Mouse (Mus musculus): ENCODE data around the gene Slc16a9.
"Not testable (repeated sequence)": the region's sequence is repeated elsewhere in the genome, so short reads cannot be mapped to it uniquely, and the experiment has no call there.

The Slc16a9 gene

GRCm38 (mm10) chr10:70244921-70245558, at the start of gene Slc16a9:
Gene Slc16a9 (plus strand): TSS chr10:70245100.
- peak; percentile 69 to 87 for DNase-seq (ENCODE audit: inconsistent age in 2 of 2, low spot score in 1 of 2)

- no peak for DNase-seq (ENCODE audit: inconsistent age in 2 of 2, low spot score in 1 of 2)
Measured at GRCm38 (mm10) chr10:70195279-70195678, 49.6 kb upstream of the Slc16a9 start.

DNA sequence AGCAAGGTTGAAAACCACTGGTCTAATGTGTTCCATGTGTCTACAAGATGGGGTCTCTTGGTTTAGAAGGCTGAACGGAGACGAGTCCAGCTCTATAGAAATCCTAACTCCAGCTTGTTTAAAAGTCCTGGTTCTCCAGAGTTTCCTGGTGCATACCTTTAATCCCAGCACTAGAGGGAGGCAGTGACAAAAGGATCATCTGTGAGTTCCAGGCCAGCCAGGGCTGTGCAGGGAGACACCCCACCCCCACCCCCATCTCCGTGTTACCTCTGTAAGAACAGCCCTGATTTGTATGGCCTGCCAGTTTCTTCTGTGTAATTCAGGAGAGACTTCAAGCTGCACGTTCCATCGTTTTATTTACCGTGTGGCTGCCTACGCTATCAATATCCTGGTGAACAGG, 49.1 kb upstream of the Slc16a9 start:
- DNase-seq (ENCODE audit: inconsistent age in 2 of 2, low spot score in 1 of 2): peak in 1 of 2 experiments; percentile 62

DNA sequence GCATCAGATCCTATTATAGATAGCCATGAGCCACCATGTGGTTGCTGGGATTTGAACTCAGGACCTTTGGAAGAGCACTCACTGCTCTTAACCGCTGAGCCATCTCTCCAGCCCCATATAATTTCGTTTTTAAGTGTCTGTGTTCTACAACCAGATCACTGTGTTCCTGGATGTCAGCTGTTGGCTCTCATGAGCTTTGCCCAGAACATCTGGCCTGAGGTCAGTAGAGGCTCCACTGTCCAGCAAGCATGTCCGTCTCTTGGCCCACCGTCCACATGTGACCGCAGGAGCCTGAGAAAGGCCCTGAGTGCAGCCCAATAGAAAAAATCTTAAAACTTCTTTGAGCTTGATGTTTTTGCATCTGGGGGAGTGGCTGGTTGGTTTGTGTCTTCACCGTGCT, 48.2 kb upstream of the Slc16a9 start:
- no peak for DNase-seq (ENCODE audit: inconsistent age in 2 of 2, low spot score in 1 of 2)

GRCm38 (mm10) chr10:70197601-70198000, 47.3 kb upstream of the Slc16a9 start:
- no peak for DNase-seq (ENCODE audit: inconsistent age in 2 of 2, low spot score in 1 of 2)

- no peak for DNase-seq (ENCODE audit: inconsistent age in 2 of 2, low spot score in 1 of 2)
Measured at GRCm38 (mm10) chr10:70198012-70198411, 46.9 kb upstream of the Slc16a9 start.

DNA sequence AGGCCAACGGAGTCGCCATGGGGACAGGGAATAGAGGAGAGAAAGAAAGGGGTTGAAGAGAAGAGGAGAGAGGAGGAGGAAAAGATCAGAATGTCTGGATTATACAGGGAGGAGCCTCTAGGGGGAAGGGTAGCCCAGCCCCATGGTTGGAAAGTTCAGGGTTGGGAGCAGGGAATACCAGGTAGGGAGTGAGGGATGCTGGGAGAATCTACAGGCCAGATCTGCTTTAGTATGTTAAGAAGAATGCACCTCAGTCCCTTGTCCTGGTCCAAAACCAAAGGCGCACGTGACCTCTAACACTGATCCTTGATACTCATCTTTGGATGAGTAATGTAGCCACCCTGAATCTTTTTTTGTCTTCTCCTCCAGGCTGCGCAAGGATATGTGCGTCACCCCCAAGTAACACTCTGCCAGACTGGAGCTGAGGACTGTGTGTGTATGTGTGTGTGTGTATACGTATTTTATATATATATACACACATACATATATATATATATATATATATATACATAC, 45.9 kb upstream of the Slc16a9 start:
- DNase-seq (ENCODE audit: inconsistent age in 2 of 2, low spot score in 1 of 2): peak in 1 of 2 experiments; percentile 76

GRCm38 (mm10) chr10:70199466-70200210, 45.3 kb upstream of the Slc16a9 start:
- no peak for DNase-seq (ENCODE audit: inconsistent age in 2 of 2, low spot score in 1 of 2)

DNA sequence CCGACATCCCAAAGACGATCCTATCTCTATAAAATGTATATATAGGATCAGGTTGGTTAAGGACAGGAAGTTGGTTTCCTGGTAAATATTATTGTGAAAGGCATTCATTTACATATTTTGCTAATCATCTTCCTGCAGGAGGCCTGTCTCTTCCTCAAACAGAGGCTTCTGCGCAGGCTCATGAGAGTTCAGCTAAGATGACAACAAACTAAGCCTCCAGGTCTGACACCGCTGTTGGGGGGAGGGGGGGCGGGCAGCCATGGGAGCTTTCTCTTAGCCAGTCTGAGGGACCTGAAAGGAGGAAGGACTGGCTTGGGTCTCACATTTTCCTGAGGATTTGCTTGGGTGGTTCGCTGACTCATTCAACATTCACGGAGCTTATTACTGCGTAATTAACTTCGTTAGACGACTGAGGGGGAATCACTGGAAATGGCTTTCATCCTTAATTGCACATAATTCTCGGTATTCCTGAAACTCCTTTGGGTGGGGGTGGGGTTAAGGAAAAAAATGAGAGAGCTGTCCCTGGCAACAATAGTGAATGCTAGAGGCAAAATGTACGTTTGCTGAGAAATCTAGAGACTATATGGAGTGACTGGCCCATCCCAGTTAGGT, 43.9 kb upstream of the Slc16a9 start:
- DNase-seq (ENCODE audit: inconsistent age in 2 of 2, low spot score in 1 of 2): no peak

- peak; percentile 69 to 89 for DNase-seq (ENCODE audit: inconsistent age in 2 of 2, low spot score in 1 of 2)
Measured at GRCm38 (mm10) chr10:70204505-70205399, 40.1 kb upstream of the Slc16a9 start, which contains the start of gene Mrln. Gene Mrln (plus strand): TSS chr10:70204664.

GRCm38 (mm10) chr10:70211281-70211680, 33.6 kb upstream of the Slc16a9 start:
- no peak for DNase-seq (ENCODE audit: inconsistent age in 2 of 2, low spot score in 1 of 2)

- no peak for DNase-seq (ENCODE audit: inconsistent age in 2 of 2, low spot score in 1 of 2)
Measured at GRCm38 (mm10) chr10:70220971-70221370, 23.9 kb upstream of the Slc16a9 start.

DNA sequence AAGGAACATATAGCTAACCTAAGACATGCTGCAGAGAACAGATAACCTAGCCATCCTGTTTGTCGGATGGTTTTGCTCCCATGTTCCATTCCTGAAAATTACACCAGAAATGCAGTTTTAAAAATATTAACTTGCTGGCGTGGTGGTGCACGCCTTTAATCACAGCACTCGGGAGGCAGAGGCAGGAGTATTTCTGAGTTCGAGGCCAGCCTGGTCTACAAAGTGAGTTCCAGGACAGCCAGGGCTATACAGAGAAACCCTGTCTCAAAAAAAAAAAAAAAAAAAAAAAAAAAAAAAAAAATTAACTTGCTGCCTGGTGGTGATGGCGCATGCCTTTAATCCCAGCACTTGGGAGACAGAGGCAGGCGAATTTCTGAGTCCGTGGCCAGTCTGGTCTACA, 22.7 kb upstream of the Slc16a9 start:
- DNase-seq (ENCODE audit: inconsistent age in 2 of 2, low spot score in 1 of 2): not testable (repeated sequence)

GRCm38 (mm10) chr10:70224571-70224970, 20.3 kb upstream of the Slc16a9 start:
- DNase-seq (ENCODE audit: inconsistent age in 2 of 2, low spot score in 1 of 2): peak; percentile 76 to 97

DNA sequence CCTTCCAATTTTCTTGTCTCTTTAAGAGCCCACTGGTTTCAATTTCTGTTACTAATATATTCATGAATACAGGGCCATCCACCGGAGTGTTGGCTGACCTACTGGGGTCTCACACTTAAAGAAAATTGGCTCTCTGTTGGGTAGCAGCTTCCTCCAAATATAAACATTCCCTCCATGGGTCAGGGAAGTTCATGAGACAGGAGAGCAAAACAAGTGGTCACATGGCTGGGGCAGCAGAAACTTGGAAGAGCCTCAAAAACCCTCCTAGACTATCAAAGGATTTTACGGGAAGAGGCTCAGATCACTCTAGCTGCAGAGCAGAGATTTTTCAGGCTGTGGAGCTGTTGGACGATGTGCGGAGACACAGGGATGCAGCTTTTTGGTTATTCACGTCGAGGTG, 19.1 kb upstream of the Slc16a9 start:
- no peak for DNase-seq (ENCODE audit: inconsistent age in 2 of 2, low spot score in 1 of 2)

- DNase-seq (ENCODE audit: inconsistent age in 2 of 2, low spot score in 1 of 2): no peak
Measured at GRCm38 (mm10) chr10:70226608-70227007, 18.3 kb upstream of the Slc16a9 start.

GRCm38 (mm10) chr10:70230352-70230751, 14.5 kb upstream of the Slc16a9 start:
- DNase-seq (ENCODE audit: inconsistent age in 2 of 2, low spot score in 1 of 2): no peak

- DNase-seq (ENCODE audit: inconsistent age in 2 of 2, low spot score in 1 of 2): no peak
Measured at GRCm38 (mm10) chr10:70237936-70238335, 7.0 kb upstream of the Slc16a9 start.

DNA sequence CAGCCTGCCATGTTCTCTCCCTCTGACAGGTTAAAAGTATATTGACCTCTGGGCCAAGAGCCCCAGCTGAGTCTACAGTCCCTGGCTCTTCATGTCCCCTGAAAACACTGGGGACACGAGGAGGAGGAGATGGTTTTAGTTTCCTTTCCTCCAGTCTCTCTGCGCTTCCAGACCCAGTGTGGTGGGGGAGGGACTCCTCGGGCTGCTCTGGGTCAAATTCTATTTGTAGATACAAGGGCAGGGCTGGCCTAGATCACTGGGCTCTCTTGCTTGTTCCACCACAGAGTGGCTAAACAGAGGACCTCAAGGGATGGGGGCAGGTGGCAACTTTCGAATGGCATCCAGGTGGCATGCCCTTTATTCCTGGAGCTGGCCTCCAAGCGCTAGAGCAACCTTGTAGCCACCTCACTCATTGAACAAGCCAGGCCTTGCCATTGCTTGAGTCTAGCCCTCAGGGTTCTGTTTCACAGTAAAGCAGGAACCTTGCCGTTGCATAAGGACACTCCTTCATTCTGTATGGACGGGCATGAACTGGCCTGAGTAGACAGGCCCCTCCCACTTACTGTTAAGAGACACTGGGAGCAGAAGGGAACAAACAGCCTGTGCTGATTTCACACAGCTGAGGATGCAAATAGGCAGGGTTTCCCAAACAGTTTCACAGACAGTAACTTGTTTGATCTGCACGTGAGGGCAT, 2.0 kb upstream of the Slc16a9 start:
- DNase-seq (ENCODE audit: inconsistent age in 2 of 2, low spot score in 1 of 2): no peak

GRCm38 (mm10) chr10:70245559-70245945, 652 bp downstream of the Slc16a9 start:
- DNase-seq (ENCODE audit: inconsistent age in 2 of 2, low spot score in 1 of 2): peak in 1 of 2 experiments; percentile 29

Measured in adrenal gland, adult (tissue).